Mouse (Mus musculus) CD4-positive, CD25-positive, alpha-beta regulatory T cell, adult 2 months (primary cell): ENCODE measurements around the gene Ror2.

Source experiments
- DNase-seq: peaks from one replicate; pipeline ENCODE4 v3.0.0-alpha.2; 2012; ENCODE audit warnings: low read depth, low spot score

Gene Ror2

DNA sequence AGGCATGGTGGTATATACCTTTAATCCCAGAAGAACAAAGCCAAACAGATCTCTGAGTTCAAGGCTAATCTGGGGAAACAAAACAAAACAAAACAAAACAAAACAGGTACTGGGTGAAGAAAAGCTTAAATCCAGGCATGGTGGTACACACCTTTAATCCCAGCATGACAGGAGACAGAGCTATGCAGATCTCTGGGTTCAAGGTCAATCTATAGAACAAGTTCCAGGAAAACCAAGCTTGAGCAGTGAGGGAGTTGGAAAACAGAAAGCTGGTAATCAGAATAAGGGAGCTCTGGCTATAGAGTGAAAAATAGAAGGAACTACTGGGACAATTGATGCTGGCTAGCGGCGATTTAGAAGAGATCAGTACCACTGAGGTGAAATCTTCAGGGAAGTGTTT lies 145.6 kb downstream of the Ror2 start:
- DNase-seq: no peak

DNA sequence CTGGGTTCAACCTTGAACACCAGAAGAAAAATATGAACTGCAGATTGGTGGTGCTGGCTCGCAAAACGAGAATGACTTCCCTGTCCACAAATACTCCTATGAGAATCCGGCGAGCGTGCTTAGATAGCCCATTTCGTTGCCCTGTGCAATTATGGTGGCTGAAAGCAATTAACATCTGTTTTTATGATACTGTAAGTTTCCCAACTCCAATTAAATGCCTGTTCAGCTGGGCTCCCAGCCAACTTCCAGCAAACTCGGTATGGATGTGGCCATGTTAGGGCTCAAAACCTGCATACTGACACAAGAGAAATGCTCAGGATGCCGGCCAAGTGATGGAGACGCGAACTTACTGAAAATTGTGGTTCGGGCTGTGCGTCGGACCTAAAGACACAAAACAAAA lies 155.4 kb downstream of the Ror2 start:
- DNase-seq: no peak

DNA sequence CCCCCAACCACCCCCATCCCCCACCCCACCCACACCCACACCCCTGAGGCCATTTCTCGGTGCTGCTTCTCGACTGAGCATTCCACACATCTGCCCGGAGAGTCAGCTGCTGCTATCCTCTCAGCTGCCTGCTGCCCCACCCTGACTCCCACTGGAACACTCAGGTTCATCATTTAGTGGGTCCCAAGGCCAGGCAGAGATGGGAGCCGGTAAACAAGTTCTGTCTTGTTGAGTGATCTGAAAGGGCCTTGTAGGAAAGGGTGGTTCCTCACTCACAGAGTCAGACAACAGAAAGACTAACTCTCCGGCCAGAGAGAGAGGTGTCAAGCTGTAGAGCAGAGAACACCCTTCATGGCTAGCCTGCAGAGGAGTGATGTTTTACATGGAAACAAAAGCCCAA lies 155.9 kb downstream of the Ror2 start:
- no peak for DNase-seq

DNA sequence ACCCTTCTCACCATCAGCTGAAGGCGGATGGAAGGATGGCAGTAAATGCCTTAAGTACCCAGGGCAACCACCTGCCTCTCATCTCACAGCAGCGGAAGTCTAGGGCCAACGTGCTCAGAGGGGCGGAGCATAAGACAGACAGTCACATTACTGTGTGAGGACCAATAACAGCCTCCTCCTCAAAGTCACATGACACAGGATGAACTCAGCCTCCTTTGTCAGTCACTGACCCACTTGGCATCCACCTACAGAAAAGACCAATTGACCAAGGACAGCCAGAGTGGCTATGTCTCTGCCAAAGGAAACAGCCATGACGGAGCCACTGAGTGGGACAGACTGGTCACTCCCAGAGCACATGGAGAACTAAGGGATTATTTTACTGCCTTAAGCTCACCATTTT lies 160.3 kb downstream of the Ror2 start:
- no peak for DNase-seq

DNA sequence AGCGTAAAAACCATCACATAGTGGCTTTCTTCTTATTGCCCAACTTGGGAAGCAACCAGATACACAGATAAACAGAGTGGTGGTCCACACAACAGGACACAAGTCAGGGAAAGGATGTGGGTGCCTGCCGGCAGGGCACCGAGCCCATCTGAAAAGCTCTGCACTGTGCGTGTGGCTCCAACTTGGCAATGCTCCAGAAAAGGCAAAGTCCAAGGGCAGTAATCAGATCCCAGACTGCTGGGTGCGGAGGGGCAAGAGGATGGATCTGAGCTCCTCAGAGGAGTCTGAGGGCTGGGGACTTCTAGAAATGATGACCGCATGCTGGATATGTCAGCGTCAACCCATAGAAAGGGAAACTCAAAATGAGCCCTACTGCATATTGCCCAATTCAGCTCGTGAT lies 163.8 kb downstream of the Ror2 start:
- no peak for DNase-seq

DNA sequence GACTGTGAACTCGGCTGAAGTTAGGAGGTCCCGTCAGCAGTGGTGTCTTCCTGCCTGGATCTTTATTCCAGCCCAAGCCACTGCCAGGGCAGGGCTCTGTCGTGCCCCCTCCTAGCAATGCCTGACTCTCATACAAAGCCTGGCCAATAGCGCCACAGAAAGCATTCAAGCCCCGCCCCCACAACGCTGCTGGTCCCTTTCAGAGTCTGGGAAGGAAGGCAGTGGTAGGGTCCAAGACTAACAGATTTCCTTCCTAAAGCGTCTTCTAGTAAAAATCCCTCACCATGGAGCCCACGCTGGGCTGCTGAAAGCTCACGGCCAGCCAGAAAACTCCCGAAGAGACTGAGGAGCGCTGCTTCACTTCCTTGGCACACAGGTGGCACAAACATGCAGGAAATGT lies 165.0 kb downstream of the Ror2 start:
- DNase-seq: no peak

DNA sequence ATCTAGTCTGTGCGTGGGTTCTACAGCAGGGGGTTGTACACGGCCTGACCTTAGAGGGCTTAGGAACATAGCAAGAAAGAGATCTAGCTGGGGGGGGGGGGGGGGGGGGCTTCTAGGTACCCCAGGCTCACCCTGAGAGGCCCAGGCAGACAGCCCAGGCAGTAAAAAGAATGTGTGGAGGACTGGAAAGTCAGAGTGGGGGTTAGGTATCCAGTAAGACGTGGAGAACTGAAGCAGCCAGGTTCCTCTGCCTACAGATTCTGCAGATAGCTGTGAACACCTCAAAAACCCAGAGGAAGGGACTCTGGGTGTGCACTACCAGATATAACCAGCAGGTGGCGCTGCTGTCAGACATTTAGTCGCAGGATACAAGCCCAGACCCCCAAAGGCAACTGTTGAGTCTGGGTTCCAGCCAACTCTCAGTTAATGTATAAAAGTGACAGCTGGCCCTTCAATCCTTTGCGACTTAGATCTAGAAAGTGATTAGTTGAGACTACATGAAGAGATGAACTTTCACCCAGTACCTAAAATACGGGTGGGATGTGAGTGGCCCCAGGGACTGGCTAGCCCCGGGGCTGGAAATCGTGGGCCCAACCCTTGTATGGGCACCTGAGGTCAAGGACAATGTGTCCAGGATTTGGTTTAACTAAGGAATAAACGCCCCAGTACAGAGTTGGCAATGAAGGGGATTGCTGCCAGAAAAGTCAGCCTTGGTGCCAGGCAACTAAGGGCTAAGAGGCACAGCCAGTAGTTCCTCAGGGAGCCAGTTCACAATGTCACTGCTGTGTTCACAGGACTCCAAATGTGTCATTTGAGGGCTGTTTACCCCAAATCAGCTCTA lies 166.1 kb downstream of the Ror2 start:
- peak; percentile 70 for DNase-seq

DNA sequence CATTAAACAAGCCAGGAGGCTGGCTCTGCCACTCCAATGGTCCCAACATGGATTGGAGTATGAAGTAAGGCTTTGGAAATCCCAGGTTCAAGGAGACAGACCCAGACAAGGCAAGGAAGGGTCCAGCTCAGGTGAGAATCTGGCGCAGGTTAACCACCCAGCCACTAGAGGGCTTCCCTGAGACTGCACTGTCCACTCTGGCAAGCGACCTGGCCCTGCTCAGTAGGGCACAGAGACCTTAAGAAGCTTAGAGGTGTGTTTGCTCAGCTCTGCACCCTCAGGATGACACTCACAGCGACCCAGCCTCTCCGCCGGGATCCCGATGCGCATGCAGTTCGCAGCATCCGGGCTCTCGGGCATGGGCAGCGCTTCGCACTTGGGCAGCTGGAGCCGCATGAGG lies 167.5 kb downstream of the Ror2 start:
- peak; percentile 19 for DNase-seq

DNA sequence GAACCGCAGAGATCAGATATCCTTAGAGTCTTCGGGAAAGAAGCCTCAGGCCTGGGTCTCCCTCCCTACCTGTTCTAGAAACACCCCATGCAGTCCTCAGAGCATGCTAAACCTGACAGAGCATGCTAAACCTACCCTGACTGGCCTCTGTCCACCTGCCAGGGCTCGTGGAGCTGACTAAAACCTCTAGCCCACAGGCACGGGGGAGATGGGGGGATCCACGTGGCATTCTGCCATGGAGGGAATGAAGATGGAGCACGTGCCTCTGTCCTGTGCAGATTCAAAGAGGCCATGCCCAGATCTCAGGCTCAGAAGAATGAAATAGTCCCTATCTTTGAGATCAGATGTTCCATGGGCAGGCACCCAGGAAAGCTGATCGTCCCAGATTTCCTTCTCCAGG lies 168.0 kb downstream of the Ror2 start:
- no peak for DNase-seq

DNA sequence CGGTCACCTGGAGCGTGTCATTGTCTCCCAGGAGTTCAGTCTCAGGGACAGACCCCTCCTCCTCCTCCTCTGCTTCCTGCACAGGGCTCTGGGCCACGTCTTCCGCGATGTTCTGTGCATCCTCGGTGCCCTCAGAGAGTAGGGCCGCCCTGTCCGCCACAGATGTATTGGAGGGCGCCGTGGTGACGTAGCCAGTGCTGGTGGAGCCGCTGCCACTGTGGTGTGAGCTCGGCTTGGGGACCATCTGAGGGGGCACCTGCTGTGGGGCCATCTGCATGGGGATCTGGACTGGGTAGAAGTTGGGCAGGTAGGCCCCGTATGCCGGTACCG lies 175.7 kb downstream of the Ror2 start:
- DNase-seq: no peak

DNA sequence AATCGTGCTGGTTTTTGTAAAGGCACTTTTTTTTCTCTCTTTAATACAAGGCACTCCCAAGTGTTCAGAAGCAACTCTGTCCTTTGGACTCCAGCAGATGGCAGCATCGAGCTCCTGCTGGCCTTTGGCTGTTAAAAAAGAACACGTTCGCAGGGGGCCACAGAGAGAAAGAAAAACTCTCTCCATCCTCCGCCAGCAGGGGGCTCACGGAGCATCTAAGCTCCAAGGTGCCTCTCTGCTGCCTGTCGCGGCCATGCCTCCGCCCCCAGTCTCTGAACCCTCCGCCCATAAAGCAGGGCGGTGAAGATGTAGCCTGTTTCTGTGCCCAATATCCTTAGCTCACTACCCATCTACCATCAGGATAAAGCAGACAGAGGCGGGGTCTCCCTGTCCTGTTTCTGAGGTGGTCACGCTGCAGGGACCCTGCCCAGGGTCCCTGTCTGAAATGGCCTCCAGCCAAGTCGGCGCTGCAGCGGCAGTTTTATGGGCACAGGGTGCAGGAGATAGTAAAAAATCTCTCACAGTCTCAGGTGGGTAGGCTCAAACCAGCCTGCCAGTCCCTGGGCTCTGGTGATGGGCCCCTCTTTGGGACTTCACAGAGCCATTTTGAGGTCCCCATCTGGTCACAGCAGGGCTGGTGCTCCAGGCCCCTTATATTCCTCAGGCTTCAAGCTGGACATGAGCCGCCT lies 176.2 kb downstream of the Ror2 start:
- DNase-seq: peak; percentile 91

DNA sequence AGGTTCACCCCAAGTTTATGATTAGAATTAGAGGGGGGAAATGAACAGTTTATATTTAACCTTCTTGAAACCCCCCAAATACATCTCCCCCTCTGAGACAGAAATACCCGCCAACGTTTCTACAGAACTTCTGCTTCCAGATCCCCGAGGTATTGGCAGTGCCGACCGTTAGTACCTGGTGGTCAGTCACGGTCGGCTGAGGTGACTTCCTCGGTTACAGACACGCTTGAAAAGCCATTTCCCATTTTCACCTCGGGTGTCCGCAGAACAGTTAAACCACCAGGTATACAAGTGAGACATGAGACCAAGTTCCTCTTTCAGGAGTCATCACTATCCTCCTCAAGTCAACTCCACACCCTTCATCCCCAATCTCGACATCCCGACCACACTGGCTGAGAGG lies 179.2 kb downstream of the Ror2 start:
- DNase-seq: no peak

DNA sequence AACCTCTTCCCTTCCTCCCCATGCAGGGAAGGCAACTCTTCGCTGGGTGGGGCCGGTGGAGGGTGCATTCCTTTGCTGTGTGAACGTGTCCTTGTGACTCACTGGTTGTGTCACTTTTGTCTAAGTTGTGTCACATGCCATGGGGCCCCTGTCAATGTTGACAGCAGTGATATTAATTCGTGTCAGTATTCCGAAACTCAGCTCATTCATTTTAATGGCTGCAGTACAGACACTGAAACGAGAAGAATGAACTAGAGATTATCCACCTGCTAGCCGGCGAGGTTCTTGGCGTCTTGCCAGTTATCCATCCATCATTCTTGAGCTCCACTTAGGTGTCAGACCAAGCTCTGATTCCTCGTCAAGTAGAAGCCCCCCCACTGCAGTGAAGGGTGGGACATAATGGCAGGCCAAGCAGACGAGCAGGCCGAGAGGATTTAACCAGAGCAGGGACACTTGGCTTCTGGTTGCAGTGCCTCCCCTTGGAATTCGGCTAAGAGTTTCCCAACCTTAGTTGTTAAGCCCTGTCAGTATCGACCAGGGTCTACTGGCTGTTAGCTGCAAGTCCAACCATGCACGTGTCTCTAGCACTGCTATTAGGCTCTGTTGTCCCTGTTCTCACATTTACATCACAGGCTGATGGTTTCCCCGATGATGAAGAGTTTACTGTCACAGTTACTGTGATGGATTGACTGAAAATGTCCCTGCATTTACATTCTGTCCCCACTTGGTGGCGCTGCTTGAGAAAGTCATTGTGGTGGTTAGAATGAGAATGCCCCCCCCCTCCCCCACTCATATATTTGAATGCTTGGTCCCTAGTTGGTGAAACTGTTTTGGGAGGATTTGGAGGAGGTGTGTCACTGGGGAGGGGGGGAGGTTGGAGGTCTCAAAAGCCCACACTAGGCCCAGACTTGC lies 185.9 kb downstream of the Ror2 start:
- DNase-seq: peak; percentile 12

DNA sequence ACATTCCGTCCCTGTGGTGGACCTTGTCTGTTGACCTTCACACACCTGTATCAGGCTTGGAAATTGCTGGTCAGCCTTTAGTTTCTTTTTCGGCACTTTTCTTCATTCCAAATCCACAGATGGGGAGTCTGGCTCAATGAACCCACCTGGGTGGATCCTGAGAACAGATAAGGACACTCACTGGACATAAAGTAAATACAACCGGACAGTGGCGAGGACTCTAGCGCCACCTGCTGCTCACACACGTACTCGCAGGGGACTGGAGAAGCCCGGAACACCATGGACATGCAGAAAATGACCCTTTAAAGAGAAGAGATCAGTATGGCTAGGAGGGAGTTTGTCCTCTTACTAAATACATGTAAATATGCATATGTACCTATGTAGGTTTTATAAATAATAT lies 189.3 kb downstream of the Ror2 start:
- DNase-seq: peak; percentile 60

DNA sequence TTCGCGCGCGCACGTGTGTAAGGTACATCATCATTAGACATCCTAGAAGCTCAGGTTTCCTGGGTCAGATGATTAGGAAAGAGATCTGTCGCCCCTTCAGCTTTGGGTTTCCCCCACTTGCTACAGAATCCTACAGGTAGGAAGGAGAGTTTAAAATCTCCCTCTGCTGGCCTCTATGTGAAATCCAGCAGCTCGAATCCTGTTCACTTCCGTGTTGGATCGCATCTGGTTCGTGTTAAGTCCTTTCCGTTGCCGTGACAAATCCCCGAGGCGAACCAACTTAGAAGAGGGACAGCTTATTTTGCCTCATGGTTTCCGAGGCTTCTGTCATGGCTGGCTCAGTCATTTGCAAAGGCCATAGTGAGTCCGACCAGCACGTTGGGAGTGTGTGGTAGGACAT lies 190.7 kb downstream of the Ror2 start:
- DNase-seq: no peak

DNA sequence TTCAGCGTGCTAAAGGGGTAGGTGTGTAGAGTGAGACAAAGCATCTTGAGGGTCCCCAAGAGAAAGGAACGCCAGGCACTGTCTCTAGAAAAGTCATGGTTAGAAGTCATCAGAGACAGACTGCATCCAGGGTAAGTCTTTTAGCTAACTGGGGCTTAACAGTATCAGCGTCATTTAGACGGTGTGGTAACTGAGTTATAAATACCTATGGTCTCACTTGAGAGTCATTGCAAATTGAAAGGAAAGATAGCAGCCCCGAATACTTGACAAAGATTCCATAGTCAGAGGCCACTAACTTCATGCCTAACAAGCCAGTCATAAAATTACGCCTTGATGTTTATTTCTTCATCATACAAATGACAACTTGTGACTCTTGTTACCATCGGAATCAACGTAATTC lies 191.3 kb downstream of the Ror2 start:
- DNase-seq: no peak

DNA sequence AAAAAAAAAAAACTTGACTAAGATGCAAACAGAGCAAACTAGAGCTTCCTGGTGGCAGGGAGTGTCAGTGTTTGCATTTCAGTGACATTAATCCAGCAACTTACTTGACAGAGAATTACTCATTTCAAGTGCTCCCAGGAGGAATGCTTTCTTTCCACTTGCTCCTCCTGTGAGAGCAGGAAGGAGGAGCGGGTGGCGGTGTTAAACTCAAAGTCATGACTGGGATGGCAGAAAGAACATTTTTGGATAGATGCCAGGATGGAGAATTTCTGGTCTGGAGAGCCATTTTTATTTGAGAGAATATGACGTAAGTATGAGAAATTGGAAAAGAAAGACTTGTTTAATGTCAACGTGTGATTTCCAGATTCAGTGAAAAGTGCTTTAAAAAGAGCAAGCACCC lies 192.5 kb downstream of the Ror2 start:
- no peak for DNase-seq

DNA sequence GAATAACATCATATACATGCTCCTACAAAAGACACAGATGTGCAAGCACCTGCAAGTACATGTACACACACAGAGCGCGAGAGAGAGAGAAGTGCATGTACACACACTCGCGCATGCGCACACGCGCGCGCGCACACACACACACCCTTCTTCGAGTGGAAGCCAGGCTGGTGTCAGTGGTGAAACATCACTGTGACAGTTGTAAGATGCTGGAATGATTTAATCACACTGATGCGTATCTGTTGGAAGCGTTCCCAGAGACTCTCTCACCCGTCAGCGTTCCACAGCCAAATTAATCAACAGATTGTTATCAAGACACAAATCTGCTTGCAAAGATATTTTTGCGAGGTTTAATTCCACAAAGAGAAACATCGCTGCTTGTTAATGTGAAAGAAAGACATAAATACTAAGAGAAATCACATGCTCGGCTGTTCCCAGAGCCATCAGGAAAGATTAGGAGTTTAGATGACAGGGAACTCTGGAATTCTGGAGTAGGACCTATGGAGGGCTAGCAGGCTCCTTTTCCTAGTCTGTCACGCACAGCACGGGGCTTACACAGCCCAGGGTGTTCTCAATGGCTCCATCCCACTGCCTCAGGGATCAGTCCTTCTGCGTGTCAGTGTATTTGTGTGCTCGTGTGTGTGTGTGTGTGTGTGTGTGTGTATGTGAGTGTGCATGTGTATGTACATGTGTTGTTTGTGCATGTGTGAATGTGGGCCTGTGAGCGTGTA lies 199.2 kb downstream of the Ror2 start:
- DNase-seq: no peak

DNA sequence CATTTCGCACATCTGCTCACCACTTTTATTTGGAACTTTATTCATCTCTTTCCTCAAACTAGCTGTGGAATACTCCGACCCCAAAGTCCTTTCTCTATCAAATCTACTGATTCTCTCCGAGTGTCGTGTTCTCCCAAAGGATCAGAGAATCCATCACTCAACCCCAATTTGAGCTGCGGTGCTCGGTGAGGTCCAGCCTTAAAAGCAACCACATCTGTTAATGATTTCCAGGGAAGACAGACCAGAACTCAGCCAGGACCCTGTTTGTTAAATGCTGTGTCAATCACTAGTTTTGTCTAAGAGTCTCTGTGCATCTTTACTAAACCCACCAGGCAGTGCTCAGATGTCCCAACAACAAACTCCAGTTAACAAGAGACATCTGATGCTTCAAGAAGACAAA lies 204.1 kb downstream of the Ror2 start:
- DNase-seq: no peak

DNA sequence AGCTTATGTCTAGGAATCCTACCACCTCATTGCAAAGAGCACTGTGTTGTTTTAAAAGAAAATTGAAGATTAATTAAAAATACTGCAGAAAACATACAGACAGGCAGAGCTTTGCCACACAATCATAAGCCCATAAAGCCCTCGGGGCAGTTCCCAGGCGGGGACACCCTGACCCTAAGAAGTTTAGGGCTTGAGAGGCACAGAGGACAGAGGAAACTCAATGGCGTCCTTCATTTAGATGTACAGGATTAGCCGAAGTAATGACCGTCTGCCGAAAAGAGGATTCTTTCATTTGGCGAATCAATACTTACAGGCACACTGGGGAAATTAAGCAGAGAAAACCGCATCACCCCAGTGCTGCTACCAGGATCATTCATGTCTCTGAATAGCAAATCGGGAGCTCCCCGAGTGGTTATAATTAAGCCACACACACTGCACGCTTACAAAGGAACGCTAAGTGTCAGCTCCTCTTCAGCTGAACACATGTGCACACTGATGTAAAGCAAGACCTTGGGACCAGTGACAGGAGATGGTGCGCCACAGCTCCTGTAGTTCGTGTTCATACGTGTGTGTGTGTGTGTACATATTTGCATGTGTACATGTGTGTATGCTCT lies 208.1 kb downstream of the Ror2 start:
- no peak for DNase-seq

DNA sequence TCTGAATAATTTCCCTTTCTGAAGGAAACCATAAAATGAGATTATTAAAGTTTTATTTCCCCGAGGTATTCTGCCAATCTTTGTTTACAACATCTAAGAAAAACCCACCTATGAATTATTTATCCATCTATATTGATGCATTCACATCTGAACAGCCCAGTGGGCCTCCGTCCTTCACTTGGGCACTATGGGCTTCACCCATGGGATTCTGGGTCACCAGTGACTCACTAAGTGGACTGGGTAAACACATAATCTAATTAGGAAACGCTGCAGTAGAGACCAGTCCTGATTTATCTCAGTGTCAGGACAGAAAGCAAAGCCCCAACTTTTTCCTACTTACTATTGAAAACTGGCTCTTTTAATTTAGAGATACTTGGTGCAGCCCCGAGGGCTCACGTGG lies 210.9 kb downstream of the Ror2 start:
- no peak for DNase-seq
